Mouse (Mus musculus) spleen, adult 2 months (tissue): ENCODE measurements at regions not wholly inside any gene's neighbourhood (a gene's known extent, or its start where the extent isn't known, plus 50 kb on each side); places are given as distances from the start of the nearest gene placed in this dataset.

ENCODE experiments used
- CTCF ChIP-seq: fragments of 200-500 bp; IDR thresholded peaks from 2 replicates; pipeline ENCODE4 v1.5.1; 2011; ENCODE audit warnings: mild to moderate bottlenecking, inconsistent platforms; ENCODE audit not compliant: insufficient read depth, insufficient read length, insufficient replicate concordance; ENCODE audit errors: extremely low read depth
- POLR2A ChIP-seq: fragments of 200-500 bp; IDR thresholded peaks from 2 replicates; pipeline ENCODE4 v1.6.1; 2011; ENCODE audit warnings: low read depth, low read length, inconsistent platforms

GRCm38 (mm10) chr7:36917011-36917410, 219.1 kb downstream of the Tshz3 start:
- no peak for TF ChIP-seq CTCF
- no peak for TF ChIP-seq POLR2A
